Mouse (Mus musculus) ES-Bruce4 (cell line): ENCODE results near the gene Ap5s1.

Experiments used
- CTCF ChIP-seq: IDR thresholded peaks from one replicate; pipeline ENCODE4 v1.8.1; 2011; ENCODE audit warnings: low read depth, low read length
- EP300 ChIP-seq: IDR thresholded peaks from 2 replicates; pipeline ENCODE4 v1.6.1; 2011; ENCODE audit warnings: low read depth, low read length; ENCODE audit not compliant: insufficient read depth
- POLR2A ChIP-seq: IDR thresholded peaks from one replicate; pipeline ENCODE4 v1.8.1; 2011; ENCODE audit warnings: low read length; ENCODE audit not compliant: insufficient read depth

DNA sequence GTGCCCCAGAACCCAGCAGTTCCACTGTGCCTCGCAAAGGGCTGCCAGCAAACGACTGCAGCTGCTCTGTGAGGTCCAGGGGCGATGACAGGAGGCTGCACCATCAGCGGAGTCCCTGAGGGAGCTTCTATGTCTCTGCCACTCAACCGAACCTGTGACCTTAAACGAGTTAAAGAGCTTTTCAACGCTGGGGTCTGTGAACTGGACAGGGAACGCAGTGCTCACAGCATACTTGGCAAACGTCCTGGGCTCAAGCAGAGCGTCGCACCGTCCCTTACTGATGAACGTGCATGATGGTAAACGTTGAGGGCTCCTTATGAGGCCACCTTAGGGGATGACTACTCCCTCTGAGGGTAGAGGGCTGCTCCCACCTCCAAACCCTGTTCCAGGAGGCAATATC lies 20.5 kb upstream of the Ap5s1 start:
- TF ChIP-seq POLR2A (no peak), CTCF (no peak), EP300 (no peak)
